Mouse (Mus musculus): ENCODE results near the gene Ddx39.
A peak's percentile ranks its signal among the peaks of the same experiment; 100 is the strongest.

The Ddx39 gene

DNA sequence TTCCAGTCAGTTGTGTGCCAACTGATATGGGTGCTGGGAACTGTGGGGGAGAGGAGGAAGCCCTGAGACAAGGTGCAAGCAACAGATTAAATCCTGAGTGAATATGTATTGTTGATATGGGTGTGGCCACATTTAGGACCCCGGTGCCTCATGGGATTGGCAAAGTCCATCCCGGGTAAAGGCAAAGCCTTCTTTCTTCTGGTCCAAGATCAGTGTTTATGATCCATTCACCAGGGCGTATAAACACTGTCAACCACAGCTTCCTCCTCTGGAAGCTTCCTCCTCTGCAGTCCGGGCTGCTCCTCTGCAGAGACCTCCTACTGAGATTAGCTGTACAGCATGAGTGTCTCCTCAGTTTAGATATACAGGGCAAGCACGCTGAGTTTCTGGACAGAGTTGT, 53.5 kb downstream of the Ddx39 start:
- ATAC-seq (ENCODE audit: low TSS enrichment) = no peak

DNA sequence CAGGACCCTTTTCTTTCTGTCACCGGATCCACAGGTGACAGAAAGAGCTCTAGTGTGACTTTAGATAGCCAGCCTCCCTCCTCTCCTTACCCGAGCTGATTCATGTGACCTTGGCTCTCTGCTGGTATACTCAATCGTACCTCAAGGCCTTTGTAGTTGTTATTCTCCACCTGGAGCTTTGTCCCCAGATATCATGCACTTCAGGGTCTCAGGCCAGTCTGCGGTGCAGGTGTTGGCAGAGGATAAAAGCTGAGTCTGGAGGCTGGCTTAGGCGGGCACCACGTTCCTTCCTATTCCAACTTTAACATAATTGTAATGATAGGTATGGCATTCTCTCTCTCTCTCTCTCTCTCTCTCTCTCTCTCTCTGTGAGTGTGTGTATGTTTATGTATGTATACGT, 54.7 kb downstream of the Ddx39 start:
- no peak for ATAC-seq (ENCODE audit: low TSS enrichment)

DNA sequence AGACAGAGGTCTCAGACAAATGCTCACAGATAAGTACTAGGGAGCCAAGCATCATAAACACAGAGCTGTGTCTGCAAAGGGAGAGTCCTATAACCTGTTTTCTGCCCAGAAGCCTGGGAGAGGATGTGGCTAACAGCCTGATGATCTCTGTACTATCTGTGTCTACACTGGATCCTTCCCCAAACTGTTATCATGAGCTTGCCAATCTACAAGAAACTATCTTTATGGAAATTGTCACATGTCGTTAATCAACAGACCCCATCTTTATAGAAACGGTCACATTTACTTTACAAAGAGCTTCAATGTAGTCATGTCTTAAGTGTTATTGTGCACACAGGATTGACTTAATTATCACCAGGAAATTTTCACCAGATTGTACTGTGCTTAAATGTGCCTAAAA, 55.7 kb downstream of the Ddx39 start:
- no peak for ATAC-seq (ENCODE audit: low TSS enrichment)

DNA sequence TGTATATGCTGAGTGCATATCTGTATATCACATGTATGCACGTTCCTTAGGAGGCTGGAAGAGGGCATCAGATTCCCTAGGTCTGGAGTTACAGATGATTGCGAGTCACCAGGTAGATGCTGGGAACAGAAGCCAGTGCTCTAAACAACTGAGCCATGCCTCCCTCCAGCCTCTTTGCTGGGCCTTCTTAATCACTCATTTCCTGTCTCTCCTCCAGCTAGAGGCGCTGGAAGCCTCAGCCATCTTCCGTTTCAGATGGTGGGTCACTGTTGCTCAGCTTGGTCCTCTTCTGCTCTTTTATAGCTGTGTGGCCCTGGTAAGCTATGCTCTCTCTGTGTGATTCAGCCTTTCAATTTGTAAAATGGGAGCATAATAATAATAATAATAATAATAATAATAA, 56.8 kb downstream of the Ddx39 start:
- ATAC-seq (ENCODE audit: low TSS enrichment) = no peak

DNA sequence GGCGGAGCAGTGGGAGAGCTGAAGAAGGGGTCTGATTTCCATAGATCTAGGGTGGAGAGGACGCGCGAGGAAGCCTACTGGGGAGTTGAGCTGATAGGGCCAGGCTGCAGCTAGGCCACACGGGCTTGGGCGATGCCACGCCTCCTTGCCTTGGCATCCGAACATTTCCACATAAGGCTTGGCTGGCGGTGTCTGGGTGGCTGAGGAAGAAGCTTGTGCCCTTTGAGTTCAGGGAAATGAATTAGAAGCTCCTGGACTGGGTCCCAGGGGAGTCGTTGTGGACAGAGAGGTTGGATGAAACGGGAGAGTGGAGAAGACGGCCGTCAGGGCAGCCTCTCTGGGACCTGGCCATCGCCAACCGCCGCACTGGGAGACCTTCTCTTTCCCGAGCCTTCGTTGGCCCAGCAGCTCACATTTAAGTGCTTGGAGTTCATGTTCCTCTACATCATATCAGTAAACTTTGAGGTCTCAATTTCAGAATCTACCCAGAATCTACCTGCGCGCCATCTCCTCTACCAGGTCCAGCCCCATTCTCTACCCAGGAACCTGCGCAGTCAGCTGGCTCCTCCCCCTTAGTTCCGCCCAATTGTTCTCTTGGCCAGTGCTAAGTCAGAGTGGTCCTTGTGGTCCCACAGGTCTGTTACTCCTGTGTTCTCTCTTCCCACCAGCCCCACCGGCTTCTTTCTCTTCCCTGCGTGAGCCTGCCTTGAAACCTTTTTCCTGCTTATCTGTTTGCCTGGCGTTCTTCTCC, 57.9 kb downstream of the Ddx39 start:
- peak; percentile 94 for ATAC-seq (ENCODE audit: low TSS enrichment)

DNA sequence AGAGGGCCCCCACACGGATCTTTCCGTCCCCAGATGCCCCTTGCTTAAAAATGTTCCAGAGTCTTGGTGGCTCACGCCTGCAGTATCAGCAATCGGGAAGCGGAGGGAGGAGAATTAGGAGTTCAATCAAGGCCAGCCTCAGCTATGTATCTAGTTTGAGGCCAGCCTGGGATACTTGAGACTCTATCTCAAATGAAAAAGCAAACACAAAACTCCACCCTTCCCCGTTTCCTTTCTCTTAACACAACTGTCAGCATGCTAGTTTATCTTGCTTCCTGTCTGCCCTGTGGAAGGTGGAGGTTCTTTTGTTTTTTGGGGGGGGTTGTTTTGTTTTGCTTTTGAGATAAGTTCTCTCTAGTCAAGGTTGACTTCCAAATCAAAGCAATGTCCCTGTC, 58.5 kb downstream of the Ddx39 start:
- ATAC-seq (ENCODE audit: low TSS enrichment) = peak; percentile 20; the same call in 1 of the 2 replicates

DNA sequence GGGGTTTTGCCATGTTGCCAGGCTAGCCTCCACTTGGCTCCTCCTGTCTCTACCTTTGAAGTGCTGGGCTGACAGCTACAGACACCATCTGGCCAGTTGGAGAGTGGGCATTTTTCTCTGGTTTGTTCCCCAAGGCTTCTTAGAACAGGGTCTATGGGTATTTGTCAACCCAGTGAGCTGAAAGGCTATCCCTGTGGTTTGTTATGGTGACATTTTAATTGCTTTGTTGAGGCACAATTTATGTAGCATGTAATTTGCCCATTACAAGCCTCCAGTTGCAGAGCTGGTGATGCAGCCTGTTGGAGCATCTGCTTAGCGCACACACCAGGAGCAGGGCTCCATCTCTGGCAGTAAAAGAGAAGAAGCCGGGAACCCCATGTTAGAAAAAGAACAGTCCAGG, 59.2 kb downstream of the Ddx39 start:
- ATAC-seq (ENCODE audit: low TSS enrichment) = no peak

Measured in frontal cortex, adult (tissue).